Comparison of ENCODE assay signal across 13 mouse cellular contexts in genomic region chr11:51875792-51876195, GRCm38 (mm10). TPM values are rescaled to one million over a fixed set of nuclear protein-coding genes. Genes with fewer than 3 reads are reported as not detected.
DNase-seq lines count a peak whose midpoint lies in the region; ATAC-seq lines count a peak whose summit lies in the region.
"Had no signal": no experiment of that assay in that cellular context is flagged by ENCODE, and none has a peak within 500 bp of the region (broad histone marks: within the 10 kb centered on the region; RNA-seq: fewer than 3 reads in every experiment).

No protein-coding gene starts in this region.

- no peak overlapping the region for H3K4me3 ChIP-seq in intestine, embryonic 15.5 days (replicated peaks)
- peak overlapping the region; percentile 53 for H3K4me3 ChIP-seq in megakaryocyte, embryonic 14.5 days (replicated peaks)
- H3K4me3 ChIP-seq: erythroblast, embryonic 14.5 days; midbrain, embryonic 13.5 days had no signal

- 17% methylated on average over 4 of the region's 4 CpGs for WGBS in intestine, embryonic 15.5 days

- peak; percentile 61 for ATAC-seq in intestine, embryonic 15.5 days
- ATAC-seq: midbrain, embryonic 13.5 days had no signal

- H3K4me1 ChIP-seq in intestine, embryonic 15.5 days (replicated peaks), result peaks cover 14% of the 10 kb centered on the region
- H3K4me1 ChIP-seq in megakaryocyte, embryonic 14.5 days, result peaks cover 41% of the 10 kb centered on the region
- H3K4me1 ChIP-seq: midbrain, embryonic 13.5 days had no signal

- no peaks in the 10 kb centered on the region for H3K9me3 ChIP-seq in intestine, embryonic 15.5 days
- H3K9me3 ChIP-seq in megakaryocyte, embryonic 14.5 days, result peaks cover 14% of the 10 kb centered on the region
- H3K9me3 ChIP-seq: midbrain, embryonic 13.5 days had no signal

- H3K4me2 ChIP-seq in intestine, embryonic 15.5 days (replicated peaks), result no peak overlapping the region
- H3K4me2 ChIP-seq: midbrain, embryonic 13.5 days had no signal

- peak; percentile 28 for DNase-seq in CD4-positive helper T cell, adult 2 months (ENCODE audit: low read depth, low spot score)
- peak; percentile 49 for DNase-seq in MEL-GATA-1-ER (ENCODE audit: extremely low read depth, low read depth)
- DNase-seq in right cerebral cortex, postnatal 4 days, result no peak
- no peak for DNase-seq in spleen, adult 12 weeks (ENCODE audit: low spot score)
- DNase-seq in heart, postnatal 4 days, result no peak
- DNase-seq: cerebellum, adult 2 months; heart, postnatal 14 days; kidney, postnatal 10 days; thymus, postnatal 4 days had no signal

- no peaks in the 10 kb centered on the region for H3K27me3 ChIP-seq in intestine, embryonic 15.5 days (replicated peaks)
- peaks cover 76% of the 10 kb centered on the region for H3K27me3 ChIP-seq in megakaryocyte, embryonic 14.5 days (replicated peaks)
- H3K27me3 ChIP-seq: midbrain, embryonic 13.5 days had no signal

- H3K36me3 ChIP-seq in intestine, embryonic 15.5 days, result no peaks in the 10 kb centered on the region
- no peaks in the 10 kb centered on the region for H3K36me3 ChIP-seq in megakaryocyte, embryonic 14.5 days (replicated peaks; ENCODE audit: low read length)
- H3K36me3 ChIP-seq: midbrain, embryonic 13.5 days had no signal

- no peak overlapping the region for H3K9ac ChIP-seq in intestine, embryonic 15.5 days
- H3K9ac ChIP-seq: midbrain, embryonic 13.5 days had no signal

- peak overlapping the region; percentile 70; the same call in 1 of the 2 replicates for H3K27ac ChIP-seq in intestine, embryonic 15.5 days
- H3K27ac ChIP-seq: midbrain, embryonic 13.5 days had no signal

RNA-seq across cellular contexts. Expression of gene Jade2, which starts 18.3 kb away (rescaled TPM):
- 1.3 and 1.4 TPM in 2 replicates for polyA plus RNA-seq in intestine, embryonic 15.5 days (2015; fragmentation: Nextera tagmentation; extraction: Ambion mirVana)
- polyA plus RNA-seq in megakaryocyte, embryonic 14.5 days (2012; ENCODE audit: insufficient read depth, low replicate concordance), result 0.26 and 3.6 TPM in 2 replicates
- 1 to 10 TPM; 2.7 to 3.0 TPM for total RNA-seq in heart, postnatal 4 days (2021)

Comparison
In these comparisons a context has a peak if more than half of its experiments do, and no peak if none do; other contexts are left out.
1. DNase-seq: peak in CD4-positive helper T cell, adult 2 months (single experiment) and MEL-GATA-1-ER (single experiment); none in right cerebral cortex, postnatal 4 days (single experiment), spleen, adult 12 weeks (single experiment) and heart, postnatal 4 days (single experiment).